Mouse (Mus musculus) hindbrain, embryonic 15.5 days (tissue): ENCODE measurements at regions not wholly inside any gene's neighbourhood (a gene's known extent, or its start where the extent isn't known, plus 50 kb on each side); places are given as distances from the start of the nearest gene placed in this dataset.

Source experiments
- ATAC-seq: fragments of 200-750 bp; cut with Nextera tagmentation; 2 replicates; pipeline ENCODE4 v1.8.0; 2017; ENCODE audit warnings: low read depth, moderate number of reproducible peaks, moderate TSS enrichment; ENCODE audit not compliant: low FRiP score
- H3K27ac ChIP-seq: fragments of 300-500 bp; sonication (generic); replicated peaks from 2 replicates; pipeline ENCODE4 v1.5.1; 2015; ENCODE audit warnings: mild to moderate bottlenecking, inconsistent platforms
- H3K27me3 ChIP-seq: fragments of 300-500 bp; sonication (generic); 2 replicates; pipeline ENCODE4 v1.6.1; 2015; ENCODE audit warnings: control low read depth, inconsistent platforms
- H3K36me3 ChIP-seq: fragments of 300-500 bp; sonication (generic); 2 replicates; pipeline ENCODE4 v1.6.1; 2015; ENCODE audit warnings: control low read depth, inconsistent platforms
- H3K4me1 ChIP-seq: fragments of 300-500 bp; sonication (generic); replicated peaks from 2 replicates; pipeline ENCODE4 v1.6.1; 2015; ENCODE audit warnings: control low read depth, inconsistent platforms
- H3K4me2 ChIP-seq: fragments of 300-500 bp; sonication (generic); 2 replicates; pipeline ENCODE4 v1.6.1; 2015; ENCODE audit warnings: moderate library complexity, mild to moderate bottlenecking, inconsistent platforms
- H3K4me3 ChIP-seq: fragments of 300-500 bp; sonication (generic); 2 replicates; pipeline ENCODE4 v1.5.1; 2015; ENCODE audit warnings: mild to moderate bottlenecking, inconsistent platforms
- H3K9ac ChIP-seq: fragments of 300-500 bp; sonication (generic); 2 replicates; pipeline ENCODE4 v1.6.1; 2015; ENCODE audit warnings: inconsistent platforms
- H3K9me3 ChIP-seq: fragments of 300-500 bp; sonication (generic); 2 replicates; pipeline ENCODE4 v1.6.1; 2016; ENCODE audit warnings: control low read depth, inconsistent platforms
- WGBS: fragments of 180-500 bp; shearing (Covaris S2); methylation state at CpG from one replicate; pipeline ENCODE4 v1.1.7; 2015; 5-methylcytosine and 5-hydroxymethylcytosine counted together

DNA sequence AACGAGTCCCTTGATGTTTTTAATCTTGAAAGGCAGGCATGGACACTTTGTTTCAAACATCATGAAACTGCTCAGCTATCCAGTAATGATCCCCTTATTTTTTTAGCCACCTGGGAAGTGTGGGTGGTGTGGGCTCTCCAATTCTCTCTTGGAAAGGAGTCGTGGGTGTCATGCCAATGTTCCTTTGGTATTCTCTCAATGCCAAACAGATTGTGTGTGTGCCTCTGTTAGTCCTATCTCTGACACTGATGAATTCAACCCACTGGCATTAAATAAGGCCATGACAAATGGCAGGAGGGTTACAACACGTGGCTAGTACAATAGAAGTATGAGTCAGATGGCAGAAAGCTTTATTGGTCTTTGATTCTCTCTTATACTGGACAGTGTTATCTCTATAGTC lies 74.0 kb upstream of the Naf1 start:
- 59% methylated on average over 3 of the region's 3 CpGs for WGBS
- no peak for ATAC-seq
- Histone ChIP-seq H3K9me3 (no peaks in the 10 kb centered on the region), H3K4me1 (no peaks in the 10 kb centered on the region), H3K27ac (no peak overlapping the region), H3K4me2 (no peak overlapping the region), H3K36me3 (no peaks in the 10 kb centered on the region), H3K27me3 (no peaks in the 10 kb centered on the region), H3K4me3 (no peak overlapping the region), H3K9ac (no peak overlapping the region)
